Mouse (Mus musculus) liver, postnatal 0 days (tissue): ENCODE data around the gene Alppl2.

Experiments used
- CTCF ChIP-seq: sonication (generic); IDR thresholded peaks from 2 replicates; pipeline ENCODE4 v1.5.1; 2016; ENCODE audit warnings: antibody characterized with exemption, low read depth
- EP300 ChIP-seq: IDR thresholded peaks from 2 replicates; pipeline ENCODE4 v1.6.1; 2016; ENCODE audit warnings: antibody characterized with exemption, low read depth, mild to moderate bottlenecking

- no peak for TF ChIP-seq CTCF
- no peak for TF ChIP-seq EP300
Measured at GRCm38 (mm10) chr1:87059042-87059665, 30.6 kb downstream of the Alppl2 start.
